Mouse (Mus musculus): ENCODE data around the gene Mavs.

DNA sequence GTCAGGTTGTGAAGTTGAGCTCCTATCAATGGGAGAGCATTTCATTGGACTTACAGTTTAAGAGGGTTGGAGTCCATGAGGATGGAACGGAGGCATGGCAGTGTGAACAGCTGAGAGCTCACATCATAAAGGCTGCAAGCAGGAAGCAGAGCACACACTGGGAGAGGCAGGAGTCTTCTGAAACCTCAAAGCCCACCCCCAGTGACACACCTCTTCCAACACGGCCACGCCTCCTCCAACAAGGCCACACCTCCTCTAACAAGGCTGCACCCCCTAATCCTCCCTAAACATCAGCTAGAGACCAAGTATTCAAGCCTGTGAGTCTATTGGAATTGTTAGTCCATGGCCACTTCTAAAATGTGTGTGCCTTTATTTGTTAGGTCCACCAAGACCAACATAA, 21.9 kb downstream of the Mavs start:
- TF ChIP-seq CTCF (IDR thresholded peaks at IDR 0.05; ENCODE audit: low read depth), result no peak
- no peak for TF ChIP-seq EP300 (IDR thresholded peaks at IDR 0.05; ENCODE audit: low read depth)

Measured in heart, postnatal 0 days (tissue).